Mouse (Mus musculus): ENCODE results near the gene Znhit3.
"Not testable (repeated sequence)": the region's sequence is repeated elsewhere in the genome, so short reads cannot be mapped to it uniquely, and the experiment has no call there.

Znhit3 gene

GRCm38 (mm10) chr11:84919951-84920350 lies 3.8 kb upstream of the Znhit3 start:
- no peak for DNase-seq

- DNase-seq, result peak; percentile 43
Observed at GRCm38 (mm10) chr11:84919276-84919675, 3.1 kb upstream of the Znhit3 start.

GRCm38 (mm10) chr11:84918425-84918824 lies 2.3 kb upstream of the Znhit3 start:
- DNase-seq, result peak; percentile 76

GRCm38 (mm10) chr11:84916703-84917300 lies 636 bp upstream of the Znhit3 start:
- DNase-seq, result no peak

- DNase-seq, result no peak
Observed at GRCm38 (mm10) chr11:84914673-84915072, 1.5 kb downstream of the Znhit3 start.

GRCm38 (mm10) chr11:84910411-84910810 lies 5.8 kb downstream of the Znhit3 start:
- DNase-seq, result no peak

- DNase-seq, result no peak
Observed at GRCm38 (mm10) chr11:84908480-84908879, 7.7 kb downstream of the Znhit3 start.

- no peak for DNase-seq
Observed at GRCm38 (mm10) chr11:84907081-84907480, 9.1 kb downstream of the Znhit3 start.

- DNase-seq, result no peak
Observed at GRCm38 (mm10) chr11:84904597-84905144, 11.5 kb downstream of the Znhit3 start.

GRCm38 (mm10) chr11:84893113-84893512 lies 23.1 kb downstream of the Znhit3 start:
- DNase-seq, result no peak

- DNase-seq, result no peak
Observed at GRCm38 (mm10) chr11:84891705-84892104, 24.5 kb downstream of the Znhit3 start.

GRCm38 (mm10) chr11:84889492-84889891 lies 26.7 kb downstream of the Znhit3 start:
- no peak for DNase-seq

GRCm38 (mm10) chr11:84888025-84888424 lies 28.1 kb downstream of the Znhit3 start:
- DNase-seq, result no peak

- no peak for DNase-seq
Observed at GRCm38 (mm10) chr11:84886767-84887511, 29.2 kb downstream of the Znhit3 start.

- DNase-seq, result no peak
Observed at GRCm38 (mm10) chr11:84886236-84886635, 29.9 kb downstream of the Znhit3 start.

- no peak for DNase-seq
Observed at GRCm38 (mm10) chr11:84885238-84885637, 30.9 kb downstream of the Znhit3 start.

GRCm38 (mm10) chr11:84882346-84882745 lies 33.8 kb downstream of the Znhit3 start:
- no peak for DNase-seq

- DNase-seq, result no peak
Observed at GRCm38 (mm10) chr11:84880971-84881370, 35.2 kb downstream of the Znhit3 start.

GRCm38 (mm10) chr11:84880465-84880961 lies 35.7 kb downstream of the Znhit3 start:
- DNase-seq, result no peak

- peak; percentile 82 for DNase-seq
Observed at GRCm38 (mm10) chr11:84879772-84880464, 36.2 kb downstream of the Znhit3 start, which contains the start of the genes Myo19 and Pigw. Gene Myo19 (plus strand): TSS chr11:84880148. Gene Pigw (minus strand): TSS chr11:84880285.

- no peak for DNase-seq
Observed at GRCm38 (mm10) chr11:84879007-84879771, 37.0 kb downstream of the Znhit3 start.

- not testable (repeated sequence) for DNase-seq
Observed at GRCm38 (mm10) chr11:84876020-84876419, 40.1 kb downstream of the Znhit3 start.
